Mouse (Mus musculus) T-helper 1 cell (primary cell): Measurements from ENCODE around the gene Nktr.

Experiments
- in situ Hi-C: fragments of 300-600 bp; cut with MboI, MseI; formaldehyde crosslinking; loops from one replicate; pipeline ENCODE4 v1.15.1; 2025; ENCODE audit warnings: high pct_unique_total_duplicates

The Nktr gene

DNA sequence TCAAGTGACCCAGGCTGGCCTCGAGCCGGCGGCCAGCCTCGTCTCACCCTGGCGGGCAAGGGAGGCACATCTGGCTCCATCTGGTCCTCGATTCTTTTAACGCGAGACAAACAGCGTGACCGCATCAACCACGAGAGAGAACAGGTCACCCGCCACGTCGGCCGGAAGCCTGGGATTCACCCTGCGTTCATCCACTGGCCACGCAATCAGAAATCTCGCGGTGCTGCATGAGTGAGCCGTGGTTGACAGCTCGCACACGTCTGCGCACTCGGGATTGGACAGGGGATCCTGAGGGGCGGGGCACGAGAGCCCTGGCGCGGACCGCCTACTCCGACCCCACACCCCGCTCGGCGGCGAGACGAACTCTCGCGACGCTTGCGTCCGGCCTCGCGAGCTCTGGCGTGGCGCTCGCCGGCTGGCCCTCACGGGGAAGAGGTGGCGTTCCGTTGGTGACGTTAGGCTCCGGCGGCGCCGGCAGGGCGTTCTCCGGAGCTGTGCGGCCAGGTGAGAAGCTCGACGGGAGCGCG, at the start of gene Nktr:
TSS of gene Nktr (plus strand) at position 378 of the 527 bp plus-strand sequence.
- in situ Hi-C loops, result no loop called here

DNA sequence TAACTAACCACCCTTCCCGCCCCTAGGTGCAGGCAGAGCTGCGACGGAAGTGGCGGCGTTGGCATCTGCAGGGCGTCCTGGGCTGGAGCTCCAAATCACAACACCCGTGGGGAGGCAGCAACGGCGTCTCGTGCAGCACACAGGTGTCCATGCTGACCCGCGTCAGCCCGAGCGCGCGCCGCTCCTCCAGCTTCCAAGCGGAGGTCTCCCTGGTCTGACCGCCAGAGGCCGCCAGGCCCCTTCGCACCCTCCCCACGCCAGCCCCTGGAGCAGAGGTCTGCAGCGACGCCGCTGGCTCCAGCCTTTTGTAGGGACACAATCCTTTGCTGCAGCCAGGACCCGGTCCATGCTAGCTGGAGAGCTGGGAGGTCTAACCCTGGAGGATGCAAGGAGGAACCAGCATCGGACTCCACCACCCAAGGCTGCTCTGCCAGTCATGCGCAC, 49.6 kb upstream of the Nktr start:
- in situ Hi-C loops, result no loop called here

- in situ Hi-C loops, result no loop called here
Observed at GRCm38 (mm10) chr9:121671300-121671699, 47.7 kb upstream of the Nktr start.

- in situ Hi-C loops, result no loop called here
Observed at GRCm38 (mm10) chr9:121672311-121672710, 46.7 kb upstream of the Nktr start.

DNA sequence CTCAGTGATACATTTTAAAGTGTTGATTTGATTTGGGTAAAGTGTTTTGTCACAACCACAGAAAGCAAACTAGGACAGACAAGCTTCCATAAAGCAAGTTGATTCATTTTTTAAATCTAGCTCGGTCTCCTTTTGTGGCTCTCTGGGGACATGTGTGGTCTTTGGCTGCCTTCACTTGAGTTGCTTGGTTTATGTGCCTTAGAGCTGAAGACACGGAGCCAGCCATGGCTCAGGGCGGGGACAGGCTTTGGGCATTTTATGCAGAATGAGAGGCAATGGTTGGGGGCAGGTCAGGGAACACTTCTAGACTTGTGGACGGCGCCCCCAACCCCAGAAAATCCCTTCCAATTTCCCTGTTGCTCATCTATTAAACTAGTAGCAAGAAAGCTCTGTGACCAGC, 45.3 kb upstream of the Nktr start:
- in situ Hi-C loops, result no loop called here

- in situ Hi-C loops, result no loop called here
Observed at GRCm38 (mm10) chr9:121675011-121675410, 44.0 kb upstream of the Nktr start.

GRCm38 (mm10) chr9:121675556-121675955, 43.4 kb upstream of the Nktr start:
- in situ Hi-C loops, result no loop called here

DNA sequence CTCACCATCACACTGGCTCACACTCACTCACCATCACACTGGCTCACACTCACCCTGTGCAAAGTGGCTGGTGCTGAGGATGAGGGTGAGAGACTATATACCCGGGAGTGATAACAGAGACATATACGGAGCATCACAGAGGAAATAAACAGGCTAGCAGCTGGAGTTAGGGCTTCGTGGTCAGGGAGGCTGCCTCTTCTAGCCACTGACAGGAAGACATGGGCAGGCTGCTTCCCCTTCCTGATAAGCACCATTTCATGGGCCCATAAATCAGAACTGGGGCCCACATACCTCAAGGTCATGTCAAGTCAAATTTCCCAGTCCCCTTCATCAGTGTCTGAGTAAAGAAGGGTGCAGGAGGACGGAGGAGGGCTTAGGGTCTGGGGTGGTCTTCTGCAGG, 41.9 kb upstream of the Nktr start:
- in situ Hi-C loops, result no loop called here

DNA sequence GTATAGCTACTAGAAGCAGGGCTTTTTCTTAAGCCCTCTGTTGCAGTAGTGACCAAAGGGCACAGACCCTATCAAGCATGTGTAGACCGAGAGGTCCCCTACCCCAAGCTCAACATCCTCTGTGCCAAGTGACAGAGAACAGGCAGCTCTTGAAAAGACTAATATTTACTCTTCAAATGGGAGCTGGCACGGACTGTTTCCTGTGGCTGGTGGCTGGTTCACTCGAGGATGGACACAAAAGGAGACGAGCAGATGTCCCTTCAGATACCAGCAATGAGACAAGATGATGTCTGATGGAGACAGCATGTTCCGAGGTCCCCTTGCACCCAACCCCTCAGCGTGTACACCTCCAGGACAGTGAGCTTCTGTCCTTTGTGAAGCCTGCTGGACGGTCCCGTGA, 41.5 kb upstream of the Nktr start:
- in situ Hi-C loops, result no loop called here

GRCm38 (mm10) chr9:121679549-121679948, 39.4 kb upstream of the Nktr start:
- in situ Hi-C loops, result no loop called here

DNA sequence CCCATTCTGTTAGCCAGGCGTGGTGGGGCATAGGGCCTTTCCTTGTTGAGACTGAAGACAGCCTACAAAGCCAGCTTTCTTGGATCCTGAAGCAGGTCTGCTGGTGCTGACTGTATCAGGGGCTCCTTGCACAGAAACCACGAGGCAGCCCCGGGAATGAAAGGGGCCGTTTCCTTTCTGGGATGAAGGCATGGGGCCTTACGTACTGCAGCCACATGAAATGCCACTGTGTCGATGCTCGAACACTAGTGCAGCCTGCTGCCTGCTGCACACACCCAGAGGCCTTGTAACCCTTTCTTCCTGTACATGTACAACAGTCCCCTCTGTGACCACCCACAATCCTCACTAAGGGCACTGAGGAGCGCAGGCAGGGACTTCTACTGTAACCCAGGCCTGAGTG, 37.8 kb upstream of the Nktr start:
- in situ Hi-C loops, result no loop called here

- in situ Hi-C loops, result no loop called here
Observed at GRCm38 (mm10) chr9:121682037-121682680, 36.8 kb upstream of the Nktr start.

DNA sequence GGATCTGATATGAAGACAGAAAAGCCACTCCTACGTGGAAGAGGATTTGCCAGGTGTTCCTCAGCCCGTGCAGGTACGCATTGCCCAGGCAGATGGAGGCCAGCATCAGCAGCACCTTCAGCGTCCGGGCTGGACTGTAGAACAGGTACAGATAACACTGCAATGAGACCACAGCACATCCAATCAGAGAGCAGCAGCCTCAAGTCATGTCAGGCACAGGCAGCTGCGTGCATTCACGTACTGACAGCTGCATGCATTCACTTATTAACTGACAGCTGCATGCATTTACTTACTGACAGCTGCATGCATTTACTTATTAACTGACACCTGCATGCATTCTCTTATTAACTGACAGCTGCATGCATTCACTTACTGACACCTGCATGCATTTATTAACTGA, 34.3 kb upstream of the Nktr start:
- in situ Hi-C loops, result no loop called here

- in situ Hi-C loops, result no loop called here
Observed at GRCm38 (mm10) chr9:121690200-121690651, 28.7 kb upstream of the Nktr start.

DNA sequence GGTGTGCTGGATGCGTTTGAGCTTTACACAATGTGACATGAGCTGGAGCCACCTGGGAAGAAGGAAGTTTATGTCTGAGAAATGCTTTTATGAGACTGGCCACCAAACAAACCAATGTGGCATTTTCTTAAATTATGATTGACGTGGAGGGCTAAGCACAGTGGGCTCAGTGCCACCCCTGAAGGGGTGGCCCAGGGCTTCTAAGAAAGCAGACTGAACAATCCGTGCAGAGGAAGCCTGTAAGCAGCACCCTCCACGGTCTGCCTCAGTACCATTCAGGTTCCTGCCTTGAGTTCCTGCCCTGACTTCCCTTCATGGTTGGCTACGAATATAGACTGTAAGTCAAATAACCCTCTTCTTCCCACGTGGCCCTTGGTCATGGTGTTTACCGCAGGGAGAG, 28.2 kb upstream of the Nktr start:
- in situ Hi-C loops, result no loop called here

- in situ Hi-C loops, result no loop called here
Observed at GRCm38 (mm10) chr9:121694736-121695135, 24.2 kb upstream of the Nktr start.

DNA sequence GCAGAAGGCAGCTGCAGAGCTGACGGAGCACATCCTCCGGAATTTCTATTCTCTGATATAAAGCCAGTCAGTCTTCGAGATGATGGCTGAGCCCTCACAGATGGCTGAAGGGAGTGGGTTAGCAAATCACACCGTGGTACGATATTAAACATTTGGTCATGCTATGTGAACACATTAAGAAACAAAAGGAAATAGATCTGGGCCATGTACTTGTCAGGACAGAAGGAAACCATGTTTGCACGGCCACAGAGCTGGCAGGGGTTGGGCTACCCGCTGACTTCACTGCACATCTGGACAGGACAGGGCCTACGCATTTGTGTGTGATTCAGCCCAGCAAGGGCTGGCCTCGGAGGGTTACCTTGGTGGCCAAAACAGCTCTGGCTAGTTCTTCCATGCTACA, 22.3 kb upstream of the Nktr start:
- in situ Hi-C loops, result no loop called here

GRCm38 (mm10) chr9:121697150-121698049, 21.6 kb upstream of the Nktr start:
- in situ Hi-C loops, result no loop called here

- in situ Hi-C loops, result no loop called here
Observed at GRCm38 (mm10) chr9:121704261-121704645, 14.7 kb upstream of the Nktr start.

- in situ Hi-C loops, result no loop called here
Observed at GRCm38 (mm10) chr9:121704646-121705625, 14.0 kb upstream of the Nktr start, which contains the start of gene Sec22c. Gene Sec22c (minus strand): TSS chr9:121705490.

DNA sequence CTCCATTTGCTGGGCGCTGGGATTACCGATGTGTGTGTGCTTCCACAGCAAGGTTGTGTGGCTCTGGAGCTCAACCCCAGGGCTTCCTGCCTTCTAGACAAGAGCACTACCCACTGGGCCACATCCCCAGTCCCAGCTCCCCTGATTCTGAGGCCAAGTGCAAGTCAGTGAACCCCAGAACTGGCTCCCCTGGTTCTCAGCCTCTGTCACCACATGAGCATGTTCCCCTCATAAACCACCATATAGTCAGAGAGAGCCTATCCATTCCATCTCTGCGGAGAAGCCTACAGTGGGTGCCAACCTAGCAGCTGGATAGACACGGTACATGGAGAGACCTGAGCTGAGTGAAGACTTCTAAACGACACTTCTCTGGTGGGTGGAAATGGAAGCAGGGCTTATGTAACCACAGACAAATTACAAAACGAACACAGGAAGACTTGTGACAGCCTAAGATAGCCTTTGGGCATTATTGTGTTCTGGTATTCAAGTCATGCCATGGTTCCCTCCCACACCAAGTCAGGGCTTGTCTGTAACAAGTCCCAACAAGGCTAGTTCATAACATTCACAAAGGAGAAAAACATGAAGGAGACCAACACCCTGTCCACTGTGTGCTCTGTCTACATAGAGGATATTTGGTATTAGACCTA, 12.8 kb upstream of the Nktr start:
- in situ Hi-C loops, result no loop called here
